Mouse (Mus musculus) spleen, postnatal 0 days (tissue): ENCODE results near the gene Khsrp. TPM values are rescaled to one million over a fixed set of nuclear protein-coding genes. Genes with fewer than 3 reads are reported as not detected.

ENCODE experiments used
- polyA plus RNA-seq: library from polyadenylated mRNA; unstranded; fragments of >200 nt; fragmentation: Nextera tagmentation; extraction: Ambion mirVana; gene quantifications from 2 replicates; pipeline ENCODE4 v1.2.1, GENCODE M21; 2015

Gene Khsrp
- polyA plus RNA-seq = 42.5 and 45.4 TPM in 2 replicates

DNA sequence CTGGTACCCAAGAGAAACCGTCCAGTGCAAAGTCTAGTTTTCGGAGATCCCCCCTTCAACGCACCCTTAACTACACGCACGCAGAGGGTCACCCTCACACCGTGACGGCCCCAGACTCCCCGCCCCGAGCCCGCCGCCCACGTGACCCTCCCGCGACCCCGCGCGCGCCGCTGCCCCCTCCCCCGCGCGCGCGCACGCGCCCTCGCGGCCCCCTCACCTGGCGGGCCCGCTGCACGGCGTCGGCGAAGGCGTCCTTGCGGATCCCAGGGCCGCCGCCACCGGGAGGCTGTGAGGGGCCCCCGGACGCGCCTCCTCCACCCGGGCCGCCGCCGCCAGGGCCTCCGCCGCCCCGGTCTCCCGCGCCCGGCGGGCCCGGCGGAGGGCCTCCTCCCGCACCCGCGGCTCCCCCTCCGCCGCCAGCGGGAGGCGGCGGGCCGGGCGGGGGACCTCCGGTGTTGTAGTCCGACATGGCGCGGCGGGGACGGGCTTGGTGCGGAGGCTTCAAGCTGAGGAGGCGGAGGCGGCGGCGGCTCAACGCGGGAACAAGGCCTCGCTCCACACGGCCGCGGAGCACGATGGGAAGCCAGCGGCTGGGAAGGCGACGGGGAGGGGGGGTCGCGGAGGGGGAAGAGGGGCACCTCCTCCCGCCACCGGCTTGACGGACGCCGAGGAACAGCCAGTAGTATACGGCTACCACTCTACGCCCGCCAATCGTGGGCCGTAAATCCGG is at the start of gene Khsrp:
Gene Khsrp, minus strand, starts transcription at position 592 of the 730 bp plus-strand sequence.

DNA sequence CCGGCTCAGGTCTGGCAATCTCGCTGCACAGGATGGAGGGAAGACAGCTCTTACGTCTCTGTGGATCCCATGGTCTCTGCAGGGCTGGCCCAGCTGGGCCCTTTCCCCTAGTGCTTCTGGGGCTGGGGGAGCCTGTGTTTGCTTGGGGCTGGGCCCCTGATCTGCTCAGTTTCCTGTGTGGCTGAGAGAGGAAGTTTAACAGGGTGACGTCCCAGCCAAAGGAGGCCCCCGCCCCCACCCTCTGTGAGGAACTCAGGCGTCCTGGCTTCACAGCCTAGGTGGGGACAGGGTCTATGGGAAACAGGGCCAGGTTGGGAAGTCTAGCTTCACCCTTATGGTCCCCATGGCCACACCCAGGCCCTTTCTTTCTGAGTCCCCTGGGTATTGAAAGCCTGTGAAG is 47.0 kb upstream of the Khsrp start, which contains the start of gene Dennd1c:
Gene Dennd1c, minus strand, starts transcription at position 179 of the 400 bp plus-strand sequence.

DNA sequence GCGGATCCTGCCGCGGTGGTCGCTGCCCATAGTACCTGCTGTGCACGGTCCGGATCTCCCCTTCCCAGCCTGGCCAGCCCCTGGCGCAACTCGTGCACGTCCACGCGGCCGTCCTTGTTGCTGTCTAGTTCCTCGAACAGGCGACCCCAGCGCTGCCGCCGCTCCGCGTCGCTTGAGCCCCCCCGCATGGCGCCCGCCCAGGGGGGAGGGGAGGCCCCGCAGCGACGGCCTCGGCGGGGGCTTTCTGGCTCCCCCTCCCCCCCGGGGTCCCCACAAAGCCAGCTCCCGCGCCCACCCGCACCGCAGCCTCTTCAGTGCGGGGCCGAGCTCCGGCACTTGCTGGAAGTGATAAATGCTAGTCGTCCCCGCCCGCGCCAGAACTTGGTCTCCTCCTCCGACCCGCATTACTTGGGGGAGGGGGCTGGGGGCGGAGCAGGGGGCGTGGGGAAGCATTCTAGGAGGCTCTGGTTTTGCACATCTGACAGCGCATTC is 28.2 kb upstream of the Khsrp start, which contains the start of gene Slc25a23:
Gene Slc25a23, minus strand, starts transcription at position 378 of the 492 bp plus-strand sequence.

DNA sequence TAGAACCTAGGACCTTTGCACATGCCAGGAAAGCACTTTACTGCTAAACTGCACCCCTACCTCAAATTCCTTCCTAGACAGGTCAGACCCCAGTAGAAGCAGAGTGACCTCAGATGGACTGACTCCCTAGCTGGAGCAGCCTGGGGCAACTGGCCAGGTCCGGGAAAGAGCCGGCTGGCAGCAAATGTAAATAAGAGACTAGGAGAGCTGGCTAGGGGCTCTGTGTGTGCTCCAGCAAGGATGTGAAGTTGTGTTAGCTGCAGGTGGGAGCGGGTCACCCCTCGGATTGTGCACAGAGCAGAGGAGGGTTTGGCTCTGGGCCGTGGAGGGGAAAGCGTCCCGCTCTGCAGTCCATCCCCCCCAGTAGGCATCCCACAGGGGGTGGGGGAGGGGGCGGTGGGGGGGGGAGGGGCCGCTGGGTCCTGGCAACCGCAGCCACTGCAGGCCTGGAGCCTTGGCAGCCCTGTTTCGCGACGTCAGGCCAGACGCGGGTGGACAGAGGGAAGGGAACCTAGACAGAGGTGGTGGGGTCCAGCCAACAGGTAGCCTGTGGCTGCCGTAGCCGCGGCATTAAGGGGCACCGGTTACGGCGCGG is 27.7 kb upstream of the Khsrp start, which contains the start of gene Crb3:
Gene Crb3, plus strand, starts transcription at position 215 of the 595 bp plus-strand sequence.

DNA sequence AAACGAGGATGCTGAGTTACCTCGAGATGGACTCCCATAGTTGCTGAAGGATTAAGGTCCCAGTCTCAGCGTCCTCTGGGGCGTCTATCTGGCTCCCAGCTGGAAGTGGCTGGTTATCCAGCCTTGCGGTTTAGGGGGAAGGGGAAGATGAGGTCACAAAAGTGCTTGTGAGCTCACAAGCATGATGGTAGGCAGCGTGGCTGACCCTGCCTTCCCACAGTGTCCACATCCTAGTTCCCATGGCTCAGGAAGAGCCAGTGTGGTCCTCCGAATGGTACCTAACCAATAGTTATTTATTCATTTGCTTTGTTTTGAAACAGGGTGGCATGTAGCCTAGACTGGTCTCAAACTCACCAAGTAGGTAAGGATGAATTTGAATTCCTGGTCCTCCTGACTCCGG is 10.2 kb upstream of the Khsrp start, which contains the start of gene Slc25a41:
Gene Slc25a41, minus strand, starts transcription at position 101 of the 400 bp plus-strand sequence.

DNA sequence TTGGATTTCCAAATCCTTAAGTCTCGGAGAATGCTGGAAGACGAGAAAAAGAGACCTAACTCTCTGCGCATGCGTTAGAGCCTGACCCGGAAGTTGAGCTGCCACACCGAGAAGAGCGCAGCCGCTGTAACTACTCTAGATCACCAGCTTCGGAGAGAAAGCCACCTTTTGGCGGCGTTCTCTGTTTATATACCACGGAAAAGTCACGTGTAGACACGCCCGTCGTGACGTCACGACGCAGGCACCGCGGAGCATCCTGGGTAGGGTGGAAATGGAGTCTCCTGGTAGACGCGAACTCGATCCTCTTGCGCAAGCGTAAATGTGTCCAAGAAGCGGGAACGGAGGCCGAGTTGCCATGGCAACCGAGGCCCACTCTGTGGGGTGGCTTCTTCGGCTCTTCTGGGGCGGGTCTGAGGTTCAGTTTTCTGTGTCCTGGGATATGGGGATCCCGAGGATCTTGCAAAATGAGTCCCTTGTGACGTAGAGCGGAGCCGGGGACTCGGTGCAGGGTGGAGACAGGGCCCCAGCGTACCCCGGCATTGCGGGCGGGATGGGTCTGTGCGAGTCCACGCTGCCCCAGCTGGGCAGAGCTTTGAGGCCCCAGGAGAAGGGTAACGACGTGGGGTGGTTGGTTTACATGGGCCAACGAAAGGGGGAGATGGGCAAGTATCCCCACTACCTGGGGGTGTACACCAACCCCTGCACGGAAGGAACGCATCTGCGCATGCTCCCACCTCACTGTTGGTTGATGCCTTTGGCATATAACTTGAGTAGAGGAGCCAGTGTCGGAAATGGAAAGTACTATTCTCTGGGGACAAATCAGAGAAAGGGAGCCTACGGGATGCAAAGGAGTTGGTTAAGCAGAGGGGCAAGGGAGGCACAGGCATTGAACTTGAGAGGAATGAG is 19.8 kb downstream of the Khsrp start, which contains the start of the genes Gtf2f1 and Gm17949:
Gene Gtf2f1, minus strand, starts transcription at position 53 of the 906 bp plus-strand sequence.
Gene Gm17949, plus strand, starts transcription at position 234 of the 906 bp plus-strand sequence.

DNA sequence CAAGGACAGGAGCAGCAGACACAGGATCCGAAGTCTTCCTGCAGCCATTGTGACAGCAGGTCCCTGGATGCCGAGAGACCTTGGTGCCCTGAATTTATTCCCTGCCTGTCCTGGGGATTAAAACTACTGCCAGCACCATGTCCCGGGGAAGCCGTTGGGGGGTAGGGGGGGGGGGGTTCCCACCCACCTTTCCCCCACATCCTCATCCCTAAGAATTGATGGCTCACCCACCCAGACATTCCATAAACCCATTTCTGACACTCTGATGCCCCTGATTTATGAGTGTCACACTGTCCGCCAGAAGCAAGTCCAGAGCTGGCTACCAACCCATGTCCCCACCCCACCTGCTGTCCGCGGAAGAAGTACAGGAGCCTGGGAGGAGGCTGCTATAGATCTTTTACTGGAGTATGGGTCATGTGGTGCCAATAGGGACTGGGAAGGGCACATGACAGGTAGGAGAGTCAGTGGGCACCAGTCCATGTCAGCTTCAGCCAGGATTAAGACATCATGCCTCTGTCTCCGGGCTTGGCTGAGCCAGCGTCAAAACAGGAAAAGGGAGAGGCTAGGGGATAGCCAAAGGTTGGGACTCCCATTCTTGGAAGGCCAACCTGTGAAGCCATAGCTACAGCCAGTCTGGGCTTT is 31.2 kb downstream of the Khsrp start, which contains the start of gene Pspn:
Gene Pspn, minus strand, starts transcription at position 51 of the 642 bp plus-strand sequence.

DNA sequence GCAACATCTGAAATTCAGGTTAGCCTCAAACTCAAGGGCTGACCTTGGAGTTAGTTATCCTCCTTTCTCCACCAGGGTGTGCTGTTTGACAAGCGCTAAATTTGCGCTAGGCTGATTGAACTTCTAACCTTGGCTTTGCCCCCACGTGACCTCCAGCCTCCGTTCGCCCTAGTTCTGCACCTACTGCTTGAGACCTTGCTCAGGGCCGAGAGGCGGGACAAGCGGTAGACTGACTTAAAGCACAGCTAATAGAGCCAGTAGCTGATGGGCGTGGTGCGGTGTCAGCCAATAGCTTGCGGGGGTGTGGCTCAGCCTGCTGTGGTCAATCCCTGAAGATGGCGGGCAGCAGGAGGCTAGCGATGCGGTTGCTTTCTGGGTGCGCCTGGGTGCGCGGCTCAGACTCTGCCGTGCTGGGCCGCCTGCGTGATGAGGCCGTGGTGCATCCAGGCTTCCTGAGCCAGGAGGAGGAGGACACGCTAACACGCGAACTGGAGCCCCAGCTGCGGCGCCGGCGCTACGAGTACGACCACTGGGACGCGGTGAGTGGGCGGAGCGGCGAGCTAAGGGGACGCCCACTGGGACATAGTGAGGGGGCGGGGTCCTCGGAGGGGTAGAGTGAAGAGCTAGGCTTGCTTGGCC is 34.2 kb downstream of the Khsrp start, which contains the start of gene Alkbh7:
Gene Alkbh7, plus strand, starts transcription at position 311 of the 639 bp plus-strand sequence.

DNA sequence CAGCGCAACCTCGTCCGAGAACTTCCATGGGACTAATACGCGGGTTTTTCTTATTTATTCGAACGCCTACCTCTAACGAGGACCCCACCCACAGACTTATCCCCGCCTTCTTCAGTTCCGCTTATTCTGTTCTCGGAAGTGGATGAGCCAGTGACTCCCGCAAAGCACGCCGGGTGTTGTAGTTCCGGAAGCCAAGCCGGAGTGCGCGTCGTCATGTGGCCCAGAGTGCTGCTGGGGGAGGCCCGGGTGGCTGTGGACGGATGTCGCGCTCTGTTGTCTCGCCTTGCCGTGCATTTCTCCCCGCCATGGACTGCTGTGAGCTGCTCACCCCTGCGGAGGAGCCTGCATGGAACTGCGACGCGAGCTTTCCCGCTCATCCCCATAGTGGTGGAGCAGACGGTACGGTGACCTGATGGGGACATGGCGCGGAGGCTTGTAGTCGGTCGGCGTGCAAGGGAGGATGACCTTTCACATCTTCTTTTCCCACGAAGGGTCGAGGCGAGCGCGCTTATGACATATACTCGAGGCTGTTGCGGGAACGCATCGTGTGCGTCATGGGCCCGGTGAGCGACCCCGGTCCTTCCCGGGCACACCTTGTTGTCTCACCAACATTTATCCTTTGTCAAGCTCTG is 41.1 kb downstream of the Khsrp start, which contains the start of gene Clpp:
Gene Clpp, plus strand, starts transcription at position 191 of the 632 bp plus-strand sequence.

DNA sequence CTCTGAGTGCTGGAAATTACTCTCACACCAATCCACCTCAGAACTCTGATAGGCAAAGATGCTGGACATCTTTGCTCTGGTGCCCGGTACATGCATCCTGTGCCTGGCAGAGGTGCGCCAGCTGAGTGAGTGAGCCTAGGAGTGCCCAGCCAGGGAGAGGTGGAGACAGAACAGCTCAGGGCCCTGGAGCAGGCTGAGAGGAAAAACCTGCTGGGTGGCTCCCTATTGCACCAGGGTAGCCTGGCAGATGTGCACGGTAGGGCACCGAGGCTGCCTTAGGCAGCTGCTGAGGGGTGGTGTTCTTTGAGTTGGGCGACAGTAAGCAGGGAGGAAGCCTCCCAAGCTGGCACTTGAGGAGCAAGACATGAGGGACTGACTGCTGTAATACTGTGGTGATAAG is 49.3 kb downstream of the Khsrp start, which contains the start of gene Acer1:
Gene Acer1, minus strand, starts transcription at position 114 of the 400 bp plus-strand sequence.

Other genes starting within 250 kb of the Khsrp start
- gene Rfx2, start 200.5 kb downstream of the Khsrp start, polyA plus RNA-seq = 9.1 and 9.9 TPM in 2 replicates
- gene Acsbg2, start 157.1 kb downstream of the Khsrp start, polyA plus RNA-seq = not detected in 2 replicates
- gene 1700061G19Rik, start 156.0 kb downstream of the Khsrp start, polyA plus RNA-seq = 0.14 and 0.29 TPM in 2 replicates
- gene Mllt1, start 96.1 kb downstream of the Khsrp start, polyA plus RNA-seq = 8.9 and 9.8 TPM in 2 replicates
- gene Acer1, start 49.4 kb downstream of the Khsrp start, polyA plus RNA-seq = not detected in 2 replicates
- 88.8 and 89.3 TPM in 2 replicates for gene Clpp, start 41.2 kb downstream of the Khsrp start, polyA plus RNA-seq
- gene Alkbh7, start 34.2 kb downstream of the Khsrp start, polyA plus RNA-seq = 20.8 and 25.9 TPM in 2 replicates
- gene Pspn, start 31.5 kb downstream of the Khsrp start, polyA plus RNA-seq = not detected in 2 replicates
- 70.2 and 72.7 TPM in 2 replicates for gene Gtf2f1, start 20.2 kb downstream of the Khsrp start, polyA plus RNA-seq
- 0.40 and 0.46 TPM in 2 replicates for gene Gm17949, start 20.1 kb downstream of the Khsrp start, polyA plus RNA-seq
- not detected in 2 replicates for gene Slc25a41, start 10.1 kb upstream of the Khsrp start, polyA plus RNA-seq
- gene Crb3, start 27.6 kb upstream of the Khsrp start, polyA plus RNA-seq = 0.24 and 0.52 TPM in 2 replicates
- 1.1 TPM in 2 replicates for gene Slc25a23, start 28.3 kb upstream of the Khsrp start, polyA plus RNA-seq
- gene Dennd1c, start 47.0 kb upstream of the Khsrp start, polyA plus RNA-seq = 15.9 and 16.7 TPM in 2 replicates
- 0.77 and 0.89 TPM in 2 replicates for gene Tubb4a, start 56.3 kb upstream of the Khsrp start, polyA plus RNA-seq
- gene Tnfsf9, start 73.8 kb upstream of the Khsrp start, polyA plus RNA-seq = 1.6 and 1.8 TPM in 2 replicates
- not detected in 2 replicates for gene Cd70, start 118.3 kb upstream of the Khsrp start, polyA plus RNA-seq
- gene Tnfsf14, start 162.7 kb upstream of the Khsrp start, polyA plus RNA-seq = 3.9 and 4.3 TPM in 2 replicates
- 29.6 and 30.5 TPM in 2 replicates for gene C3, start 196.6 kb upstream of the Khsrp start, polyA plus RNA-seq
- gene Gpr108, start 216.9 kb upstream of the Khsrp start, polyA plus RNA-seq = 20.4 and 24.2 TPM in 2 replicates
- gene Trip10, start 217.9 kb upstream of the Khsrp start, polyA plus RNA-seq = 10.1 and 12.3 TPM in 2 replicates
- 17.0 and 24.6 TPM in 2 replicates for gene Vav1, start 247.6 kb upstream of the Khsrp start, polyA plus RNA-seq